Mouse (Mus musculus): ENCODE data around the gene Ano2. TPM values are rescaled to one million over a fixed set of nuclear protein-coding genes. Genes with fewer than 3 reads are reported as not detected.

Ano2 gene
- 0.18 and 0.26 TPM in 2 replicates for polyA plus RNA-seq (2016; fragmentation: Nextera tagmentation; extraction: Ambion mirVana)

DNA sequence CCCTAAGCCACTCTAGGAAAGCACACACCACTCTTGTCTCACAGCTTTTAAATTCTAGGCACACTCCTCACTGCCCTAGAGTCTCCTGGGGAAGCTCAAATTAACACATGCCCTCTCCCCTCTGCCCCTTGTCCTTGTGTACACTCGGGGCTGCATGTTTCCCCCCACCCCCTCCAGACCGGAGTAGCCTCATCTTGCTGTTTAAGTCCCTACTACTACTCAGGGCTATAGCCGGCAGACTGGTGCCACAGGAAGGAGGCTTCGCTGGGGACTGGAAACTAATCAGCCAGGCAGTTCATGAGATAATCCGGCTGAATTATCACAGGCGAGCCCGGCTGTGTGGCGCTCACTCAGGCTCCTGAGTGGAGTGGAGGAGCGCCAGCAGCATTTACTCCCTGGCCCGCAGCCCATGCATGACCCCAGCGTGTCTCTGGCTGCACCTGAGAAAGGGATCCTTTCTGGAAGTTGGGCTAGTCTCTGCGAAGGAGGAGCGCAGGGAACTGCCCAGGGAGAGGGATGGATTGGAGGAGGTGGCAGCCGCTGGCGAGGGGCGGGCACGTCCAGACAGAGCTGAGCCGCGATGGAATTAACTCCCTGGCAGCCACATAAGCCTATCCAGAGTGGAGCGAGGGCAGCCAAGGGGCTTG lies at the start of gene Ano2:
Gene Ano2 (plus strand): TSS at position 363 of the 647 bp plus-strand sequence.
- peak within 1 kb of the TSS; percentile 44; the same call in 1 of the 2 replicates for H3K9ac ChIP-seq
- peak within 1 kb of the TSS; percentile 57 for H3K4me2 ChIP-seq
- H3K27ac ChIP-seq = no peak within 1 kb of the TSS
- H3K36me3 ChIP-seq (replicated peaks) = no peaks in the 10 kb centered on the region
- 2% methylated on average over 20 of the region's 20 CpGs for WGBS
- H3K27me3 ChIP-seq = peaks cover 10% of the 10 kb centered on the region; the same call in 1 of the 2 replicates
- H3K9me3 ChIP-seq = no peaks in the 10 kb centered on the region
- H3K4me3 ChIP-seq (replicated peaks) = peak within 1 kb of the TSS; percentile 23
- H3K4me1 ChIP-seq = peaks cover 11% of the 10 kb centered on the region
- ATAC-seq (ENCODE audit: low FRiP score) = peak; percentile 63; the same call in 1 of the 2 replicates

DNA sequence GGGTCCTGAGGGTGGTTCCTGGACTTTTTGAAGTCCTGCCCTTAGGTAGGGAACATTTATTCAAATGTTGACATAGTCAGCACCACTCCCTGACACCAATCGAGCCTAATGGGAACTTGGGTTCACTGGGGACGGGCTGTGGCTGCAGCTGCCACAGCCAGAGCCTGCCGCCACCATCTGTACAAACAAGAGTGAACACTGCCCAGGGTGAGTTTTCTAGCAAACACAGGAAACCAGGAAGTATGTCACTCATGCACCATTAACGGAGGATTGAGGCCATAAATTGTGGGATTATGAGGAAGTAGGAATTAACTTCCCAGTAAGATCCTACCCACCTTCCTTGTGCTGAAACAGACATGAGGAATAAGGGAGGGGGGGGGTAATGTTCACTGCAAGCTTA lies 49.7 kb upstream of the Ano2 start:
- Histone ChIP-seq H3K4me2 (no peak overlapping the region), H3K9me3 (no peaks in the 10 kb centered on the region), H3K9ac (no peak overlapping the region), H3K36me3 (replicated peaks) (no peaks in the 10 kb centered on the region), H3K4me3 (replicated peaks) (no peak overlapping the region), H3K27me3 (peaks cover 3% of the 10 kb centered on the region; the same call in 1 of the 2 replicates), H3K27ac (no peak overlapping the region), H3K4me1 (no peaks in the 10 kb centered on the region)
- ATAC-seq (ENCODE audit: low FRiP score) = no peak
- 80% methylated on average over 4 of the region's 4 CpGs for WGBS

DNA sequence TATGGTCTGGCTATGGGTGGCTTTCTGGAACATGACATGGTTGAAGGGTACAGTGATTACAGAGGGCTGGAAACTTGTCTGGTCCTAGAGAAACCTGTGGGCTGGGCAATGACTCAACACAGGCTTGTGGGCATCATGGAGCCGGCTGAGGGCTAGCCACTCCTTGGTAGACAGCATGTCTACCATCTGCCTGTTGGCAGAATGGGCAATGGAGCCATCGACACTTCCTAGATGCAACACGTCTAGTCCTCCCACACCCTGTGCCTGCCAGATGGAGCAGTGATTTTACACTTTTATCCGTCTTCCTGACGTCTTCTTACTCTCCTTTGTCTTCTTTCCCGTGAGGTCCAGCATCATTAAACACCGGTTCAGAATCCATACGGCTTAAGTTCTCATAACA lies 49.1 kb upstream of the Ano2 start:
- ATAC-seq (ENCODE audit: low FRiP score) = no peak
- Histone ChIP-seq H3K27me3 (peaks cover 3% of the 10 kb centered on the region; the same call in 1 of the 2 replicates), H3K9ac (no peak overlapping the region), H3K36me3 (replicated peaks) (no peaks in the 10 kb centered on the region), H3K4me1 (no peaks in the 10 kb centered on the region), H3K27ac (no peak overlapping the region), H3K4me2 (no peak overlapping the region), H3K9me3 (no peaks in the 10 kb centered on the region), H3K4me3 (replicated peaks) (no peak overlapping the region)
- 87% methylated on average over 8 of the region's 8 CpGs for WGBS

DNA sequence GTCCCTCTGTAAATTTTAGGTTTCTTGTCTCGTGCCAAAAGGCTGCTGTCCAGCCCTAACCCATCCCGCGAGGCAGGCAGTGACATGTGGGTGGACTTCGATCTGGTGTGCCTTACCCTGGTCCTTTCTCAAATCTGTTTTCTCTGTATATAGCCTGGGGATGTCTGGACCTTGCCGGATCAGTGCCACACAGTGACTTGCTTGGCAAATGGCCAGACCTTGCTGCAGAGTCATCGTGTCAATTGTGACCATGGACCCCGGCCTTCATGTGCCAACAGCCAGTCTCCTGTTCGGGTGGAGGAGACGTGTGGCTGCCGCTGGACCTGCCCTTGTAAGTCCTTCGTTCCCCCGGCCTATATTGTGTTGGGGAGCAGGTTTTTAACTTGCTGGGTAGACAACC lies 41.3 kb upstream of the Ano2 start:
- Histone ChIP-seq H3K9ac (no peak overlapping the region), H3K36me3 (replicated peaks) (no peaks in the 10 kb centered on the region), H3K4me1 (no peaks in the 10 kb centered on the region), H3K9me3 (no peaks in the 10 kb centered on the region), H3K4me2 (no peak overlapping the region), H3K27me3 (no peaks in the 10 kb centered on the region), H3K27ac (no peak overlapping the region), H3K4me3 (replicated peaks) (no peak overlapping the region)
- WGBS = 88% methylated on average over 12 of the region's 12 CpGs
- no peak for ATAC-seq (ENCODE audit: low FRiP score)

DNA sequence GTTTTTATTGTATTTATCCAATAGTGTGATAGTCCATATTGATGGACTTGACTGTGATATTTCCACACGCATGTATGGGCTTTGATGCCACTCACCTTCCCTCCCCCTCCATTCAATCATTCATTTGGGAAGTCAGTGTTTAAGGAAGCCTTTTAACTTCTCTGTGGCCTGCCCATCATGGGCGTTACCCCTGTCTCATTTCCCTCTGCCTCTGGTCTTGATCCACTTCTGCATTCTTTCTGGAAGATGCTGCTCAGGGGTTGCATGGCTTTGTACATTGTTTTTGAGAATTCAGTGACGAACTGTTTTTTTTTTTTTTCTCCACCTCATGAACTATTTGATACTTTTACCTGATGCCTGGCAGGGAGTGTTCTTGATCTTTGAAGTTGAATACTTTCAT lies 38.9 kb upstream of the Ano2 start:
- 89% methylated on average over 3 of the region's 3 CpGs for WGBS
- ATAC-seq (ENCODE audit: low FRiP score) = no peak
- Histone ChIP-seq H3K4me1 (no peaks in the 10 kb centered on the region), H3K4me3 (replicated peaks) (no peak overlapping the region), H3K36me3 (replicated peaks) (no peaks in the 10 kb centered on the region), H3K27me3 (no peaks in the 10 kb centered on the region), H3K9me3 (no peaks in the 10 kb centered on the region), H3K9ac (no peak overlapping the region), H3K27ac (no peak overlapping the region), H3K4me2 (no peak overlapping the region)

DNA sequence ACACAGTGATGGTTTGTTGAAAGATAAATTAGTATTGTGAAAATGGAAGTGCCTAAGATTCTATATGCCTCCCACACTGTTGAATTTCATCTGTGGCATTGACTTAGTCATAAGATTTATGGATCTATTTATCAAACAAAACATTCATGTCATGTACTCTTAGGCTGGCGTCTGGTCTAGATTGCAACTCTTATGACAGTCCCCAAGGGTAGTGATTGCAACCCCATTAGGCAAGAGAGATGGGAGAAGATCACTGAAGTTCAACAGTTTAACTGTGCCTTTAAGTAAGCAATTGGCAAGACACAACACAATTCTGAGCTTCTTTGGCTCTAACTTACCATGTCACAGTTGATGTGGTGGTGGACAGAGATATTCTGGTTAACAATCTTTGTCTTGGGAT lies 36.8 kb upstream of the Ano2 start:
- no peaks in the 10 kb centered on the region for H3K9me3 ChIP-seq
- H3K4me1 ChIP-seq = no peaks in the 10 kb centered on the region
- 89% methylated on average over 1 of the region's 1 CpGs for WGBS
- H3K9ac ChIP-seq = no peak overlapping the region
- no peak overlapping the region for H3K4me3 ChIP-seq (replicated peaks)
- no peak for ATAC-seq (ENCODE audit: low FRiP score)
- no peak overlapping the region for H3K27ac ChIP-seq
- H3K4me2 ChIP-seq = no peak overlapping the region
- H3K27me3 ChIP-seq = no peaks in the 10 kb centered on the region
- H3K36me3 ChIP-seq (replicated peaks) = no peaks in the 10 kb centered on the region

DNA sequence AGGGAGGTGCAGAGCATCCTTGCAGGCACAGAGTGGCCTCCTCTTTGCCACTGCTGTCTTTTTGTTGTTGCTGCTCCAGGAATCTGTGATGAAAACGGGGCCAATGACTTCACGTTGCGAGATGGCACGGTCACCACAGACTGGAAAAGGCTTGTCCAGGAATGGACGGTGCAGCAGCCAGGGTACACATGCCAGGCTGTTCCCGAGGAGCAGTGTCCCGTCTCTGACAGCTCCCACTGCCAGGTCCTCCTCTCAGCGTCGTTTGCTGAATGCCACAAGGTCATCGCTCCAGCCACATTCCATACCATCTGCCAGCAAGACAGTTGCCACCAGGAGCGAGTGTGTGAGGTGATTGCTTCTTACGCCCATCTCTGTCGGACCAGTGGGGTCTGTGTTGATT lies 33.3 kb upstream of the Ano2 start:
- no peak overlapping the region for H3K27ac ChIP-seq
- H3K9ac ChIP-seq = no peak overlapping the region
- H3K4me3 ChIP-seq (replicated peaks) = no peak overlapping the region
- no peaks in the 10 kb centered on the region for H3K4me1 ChIP-seq
- ATAC-seq (ENCODE audit: low FRiP score) = no peak
- WGBS = 87% methylated on average over 13 of the region's 13 CpGs
- no peaks in the 10 kb centered on the region for H3K9me3 ChIP-seq
- no peaks in the 10 kb centered on the region for H3K27me3 ChIP-seq
- H3K4me2 ChIP-seq = no peak overlapping the region
- no peaks in the 10 kb centered on the region for H3K36me3 ChIP-seq (replicated peaks)

DNA sequence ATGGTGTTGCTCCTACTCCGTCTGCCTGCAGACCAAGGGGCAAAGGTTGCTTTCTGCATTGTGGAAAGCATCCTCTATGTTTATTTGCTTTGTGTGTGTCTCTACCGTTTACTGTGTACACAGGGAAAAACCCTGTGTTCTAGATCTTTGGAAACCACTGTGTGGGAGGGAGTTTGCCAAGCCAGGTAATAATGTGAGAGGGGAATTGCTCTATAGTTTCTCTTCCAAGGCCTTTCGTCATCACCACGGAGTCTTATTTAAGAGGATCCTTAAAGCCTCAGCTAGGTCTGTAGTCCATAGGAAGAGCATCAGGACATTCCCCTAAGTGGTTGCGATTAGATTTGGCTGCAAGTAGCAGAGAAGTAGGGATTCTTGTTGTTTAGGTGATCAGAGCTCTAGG lies 32.3 kb upstream of the Ano2 start:
- H3K27me3 ChIP-seq = no peaks in the 10 kb centered on the region
- 91% methylated on average over 5 of the region's 5 CpGs for WGBS
- no peak overlapping the region for H3K27ac ChIP-seq
- H3K4me1 ChIP-seq = no peaks in the 10 kb centered on the region
- no peak for ATAC-seq (ENCODE audit: low FRiP score)
- H3K4me3 ChIP-seq (replicated peaks) = no peak overlapping the region
- no peak overlapping the region for H3K4me2 ChIP-seq
- H3K36me3 ChIP-seq (replicated peaks) = no peaks in the 10 kb centered on the region
- H3K9ac ChIP-seq = no peak overlapping the region
- H3K9me3 ChIP-seq = no peaks in the 10 kb centered on the region

DNA sequence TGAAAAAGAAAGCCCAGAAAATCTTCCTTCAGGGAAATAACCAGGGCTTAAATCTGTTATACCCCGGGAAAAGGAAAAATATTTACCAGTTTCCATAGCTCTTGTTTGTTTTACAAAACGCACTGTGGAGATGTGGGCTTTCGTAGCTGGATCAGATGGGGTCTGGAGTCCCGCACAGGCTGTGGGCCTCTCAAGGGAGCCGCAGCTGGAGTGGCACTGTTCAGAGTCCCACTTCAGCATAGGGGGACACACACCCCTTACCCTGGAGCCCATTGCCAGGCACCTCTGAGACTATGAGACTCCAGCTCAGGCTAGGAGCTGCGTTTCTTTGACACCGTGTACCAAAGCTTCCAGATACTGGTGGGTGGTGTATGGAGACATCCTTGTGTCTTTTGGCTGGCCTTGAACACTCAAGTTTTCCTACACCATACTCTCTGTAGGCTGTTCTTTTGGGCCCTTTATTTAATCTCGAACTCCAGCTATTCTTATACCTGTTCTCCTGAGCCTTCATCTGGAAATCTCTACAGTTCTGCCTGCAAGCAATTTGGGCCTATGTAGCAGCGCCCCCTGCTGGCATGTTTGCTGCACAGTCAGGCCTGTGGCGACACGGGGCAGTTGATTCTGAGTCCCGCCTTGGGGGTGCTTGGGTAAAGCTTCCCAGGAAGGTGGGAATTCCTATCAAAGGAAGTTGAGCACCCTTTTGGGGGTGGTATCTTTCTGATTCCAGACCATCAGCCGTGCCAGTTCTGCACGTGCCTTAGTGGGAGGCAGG lies 28.9 kb upstream of the Ano2 start:
- Histone ChIP-seq H3K4me3 (replicated peaks) (no peak overlapping the region), H3K4me2 (no peak overlapping the region), H3K27ac (no peak overlapping the region), H3K9ac (no peak overlapping the region), H3K36me3 (replicated peaks) (no peaks in the 10 kb centered on the region), H3K4me1 (no peaks in the 10 kb centered on the region), H3K9me3 (no peaks in the 10 kb centered on the region), H3K27me3 (no peaks in the 10 kb centered on the region)
- WGBS = 48% methylated on average over 14 of the region's 14 CpGs
- ATAC-seq (ENCODE audit: low FRiP score) = no peak

DNA sequence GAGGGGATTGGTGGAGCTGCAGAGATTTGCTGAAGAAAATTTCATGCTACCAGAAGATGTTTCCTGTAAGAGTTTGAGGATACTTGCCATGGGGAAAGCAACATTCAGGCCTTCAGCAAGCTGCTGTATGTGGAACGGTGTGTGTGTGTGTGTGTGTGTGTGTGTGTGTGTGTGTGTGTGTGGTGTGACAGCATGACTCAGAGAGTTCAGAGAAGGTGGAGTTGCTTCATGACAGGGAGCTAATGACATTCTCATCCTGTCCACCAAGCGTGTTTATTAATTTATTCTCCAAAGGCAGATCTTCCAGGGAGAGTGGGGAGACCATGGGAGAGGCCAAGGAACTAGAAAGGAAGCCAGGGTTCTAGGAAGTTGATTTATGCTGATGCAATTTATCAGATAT lies 26.3 kb upstream of the Ano2 start:
- Histone ChIP-seq H3K9me3 (no peaks in the 10 kb centered on the region), H3K4me3 (replicated peaks) (no peak overlapping the region), H3K27ac (no peak overlapping the region), H3K27me3 (no peaks in the 10 kb centered on the region), H3K36me3 (replicated peaks) (no peaks in the 10 kb centered on the region), H3K4me2 (no peak overlapping the region), H3K4me1 (no peaks in the 10 kb centered on the region), H3K9ac (no peak overlapping the region)
- no peak for ATAC-seq (ENCODE audit: low FRiP score)
- 87% methylated on average over 2 of the region's 2 CpGs for whole genome bisulfite sequencing

DNA sequence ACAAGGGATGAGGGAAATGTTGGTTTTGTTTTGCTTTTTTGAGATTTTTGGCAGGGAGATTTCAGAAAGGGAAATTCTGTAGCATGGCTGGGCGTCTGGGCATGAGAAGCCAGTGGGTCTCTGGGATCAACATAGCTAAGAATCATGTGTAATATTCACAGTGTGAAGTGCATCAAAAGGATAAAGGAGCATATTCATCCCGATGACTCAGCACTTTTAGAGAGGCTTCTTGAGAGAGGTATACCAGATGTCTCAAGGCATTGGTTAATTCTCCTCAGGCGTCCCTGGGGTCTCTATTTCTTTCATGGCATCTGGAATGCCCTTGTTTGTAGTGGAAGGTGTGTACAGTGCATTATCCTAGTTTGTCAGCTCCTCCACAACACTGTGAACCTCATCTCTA lies 18.4 kb upstream of the Ano2 start:
- no peak overlapping the region for H3K4me3 ChIP-seq (replicated peaks)
- WGBS = 87% methylated on average over 3 of the region's 3 CpGs

DNA sequence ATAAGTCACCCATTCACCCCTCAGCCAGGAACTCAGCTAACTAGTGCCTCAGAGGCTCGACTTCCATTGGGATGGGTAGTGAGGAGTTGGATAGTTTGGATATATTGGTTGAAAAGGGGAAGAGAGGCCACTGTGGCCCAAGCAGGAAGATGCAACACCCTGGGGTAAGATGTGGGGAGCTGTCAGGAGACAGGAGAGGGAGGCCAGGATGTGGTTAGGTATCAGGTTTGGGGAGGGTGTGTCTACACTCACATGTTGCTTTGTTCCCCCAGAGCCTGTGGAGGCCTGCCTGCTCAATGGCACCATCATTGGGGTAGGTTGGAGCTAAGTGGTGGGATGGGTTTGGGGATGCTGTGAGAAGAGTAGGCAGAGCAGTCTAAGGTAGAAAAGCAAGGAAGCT lies 11.7 kb upstream of the Ano2 start:
- Histone ChIP-seq H3K4me2 (no peak overlapping the region), H3K9me3 (no peaks in the 10 kb centered on the region), H3K4me1 (no peaks in the 10 kb centered on the region), H3K4me3 (replicated peaks) (no peak overlapping the region), H3K9ac (no peak overlapping the region), H3K36me3 (replicated peaks) (no peaks in the 10 kb centered on the region), H3K27ac (no peak overlapping the region), H3K27me3 (no peaks in the 10 kb centered on the region)
- 78% methylated on average over 1 of the region's 1 CpGs for WGBS
- no peak for ATAC-seq (ENCODE audit: low FRiP score)

More for the DNA sequence above, 18.4 kb upstream of the Ano2 start:
- no peaks in the 10 kb centered on the region for H3K9me3 ChIP-seq
- H3K4me1 ChIP-seq = no peaks in the 10 kb centered on the region
- no peaks in the 10 kb centered on the region for H3K36me3 ChIP-seq (replicated peaks)
- no peaks in the 10 kb centered on the region for H3K27me3 ChIP-seq
- H3K9ac ChIP-seq = no peak overlapping the region
- H3K27ac ChIP-seq = no peak overlapping the region
- ATAC-seq (ENCODE audit: low FRiP score) = no peak
- H3K4me2 ChIP-seq = no peak overlapping the region

DNA sequence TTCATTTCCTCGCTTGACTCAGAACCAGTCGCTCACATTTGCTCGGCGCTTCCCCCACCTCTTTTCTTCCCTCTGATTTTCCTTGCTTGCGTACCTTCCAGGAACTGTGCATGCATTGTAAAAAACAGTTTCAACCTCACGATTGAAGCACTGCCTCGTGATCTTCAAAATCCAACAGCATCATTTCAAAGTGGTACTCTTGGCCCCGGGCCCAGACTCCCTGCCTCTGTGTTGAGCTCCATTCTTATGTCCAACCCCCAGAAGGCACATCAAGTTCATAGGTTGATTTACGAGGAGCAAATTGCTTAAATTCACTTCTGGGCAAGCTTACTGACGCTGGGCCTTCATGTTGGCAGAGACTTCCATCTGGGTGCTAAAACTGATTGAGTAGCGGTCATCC lies 9.6 kb upstream of the Ano2 start:
- no peak overlapping the region for H3K27ac ChIP-seq
- H3K4me3 ChIP-seq (replicated peaks) = no peak overlapping the region
- no peak overlapping the region for H3K9ac ChIP-seq
- no peak for ATAC-seq (ENCODE audit: low FRiP score)
- 90% methylated on average over 11 of the region's 11 CpGs for WGBS
- H3K9me3 ChIP-seq = no peaks in the 10 kb centered on the region
- H3K36me3 ChIP-seq (replicated peaks) = no peaks in the 10 kb centered on the region
- H3K27me3 ChIP-seq = no peaks in the 10 kb centered on the region
- no peak overlapping the region for H3K4me2 ChIP-seq
- H3K4me1 ChIP-seq = no peaks in the 10 kb centered on the region
